Mouse (Mus musculus) kidney, postnatal 0 days (tissue): ENCODE measurements around the gene Slc16a8. TPM values are rescaled to one million over a fixed set of nuclear protein-coding genes. Genes with fewer than 3 reads are reported as not detected.
"Not testable (repeated sequence)": the region's sequence is repeated elsewhere in the genome, so short reads cannot be mapped to it uniquely, and the experiment has no call there.

Source experiments
- ATAC-seq: fragments of 200-750 bp; cut with Nextera tagmentation; replicated peaks from 2 replicates; pipeline ENCODE4 v1.8.0; 2017; ENCODE audit warnings: low read depth, moderate number of reproducible peaks, moderate TSS enrichment, moderate library complexity; ENCODE audit not compliant: low FRiP score
- DNase-seq: peaks from one replicate; pipeline ENCODE4 v3.0.0-alpha.2; 2016; ENCODE audit warnings: low spot score
- H3K27ac ChIP-seq: fragments of 300-500 bp; sonication (generic); 2 replicates; pipeline ENCODE4 v1.5.1; 2014; ENCODE audit warnings: mild to moderate bottlenecking
- H3K27me3 ChIP-seq: fragments of 300-500 bp; sonication (generic); 2 replicates; pipeline ENCODE4 v1.6.1; 2014; ENCODE audit warnings: low read length, mixed read lengths; ENCODE audit not compliant: insufficient read depth
- H3K36me3 ChIP-seq: fragments of 300-500 bp; sonication (generic); 2 replicates; pipeline ENCODE4 v1.6.1; 2014; ENCODE audit warnings: low read length, mixed read lengths; ENCODE audit not compliant: insufficient read depth
- H3K4me1 ChIP-seq: fragments of 300-500 bp; sonication (generic); replicated peaks from 2 replicates; pipeline ENCODE4 v1.6.1; 2014; ENCODE audit warnings: antibody characterized with exemption, low read length, mixed read lengths; ENCODE audit not compliant: insufficient read depth
- H3K4me2 ChIP-seq: fragments of 300-500 bp; sonication (generic); 2 replicates; pipeline ENCODE4 v1.6.1; 2014; ENCODE audit warnings: mild to moderate bottlenecking, low read length, moderate library complexity, mixed read lengths
- H3K4me3 ChIP-seq: fragments of 300-500 bp; sonication (generic); replicated peaks from 2 replicates; pipeline ENCODE4 v1.5.1; 2014; ENCODE audit warnings: low read depth, low read length
- H3K9ac ChIP-seq: fragments of 300-500 bp; sonication (generic); 2 replicates; pipeline ENCODE4 v1.6.1; 2014; ENCODE audit warnings: low read depth, low read length
- H3K9me3 ChIP-seq: fragments of 300-500 bp; sonication (generic); replicated peaks from 2 replicates; pipeline ENCODE4 v1.6.1; 2016; ENCODE audit warnings: low read length, inconsistent platforms, mixed read lengths
- CTCF ChIP-seq: IDR thresholded peaks from 2 replicates; pipeline ENCODE4 v1.5.1; 2016; ENCODE audit warnings: antibody characterized with exemption, low read depth, mild to moderate bottlenecking, moderate library complexity
- whole genome bisulfite sequencing: fragments of 180-500 bp; shearing (Covaris S2); extraction: QIAGEN DNeasy Blood & Tissue Kit; methylation state at CpG from one replicate; pipeline ENCODE4 v1.1.7; 2014; 5-methylcytosine and 5-hydroxymethylcytosine counted together
- polyA plus RNA-seq: library from polyadenylated mRNA; unstranded; fragments of >200 nt; fragmentation: Nextera tagmentation; extraction: Ambion mirVana; gene quantifications from 2 replicates; pipeline ENCODE4 v1.2.1, GENCODE M21; 2015

Slc16a8 gene
- polyA plus RNA-seq, 1 experiment from 2014 or later: not detected

GRCm38 (mm10) chr15:79235268-79235667 is 19.3 kb downstream of the Slc16a8 start:
- no peaks in the 10 kb centered on the region for H3K27me3 ChIP-seq
- H3K27ac ChIP-seq: no peak overlapping the region
- H3K9ac ChIP-seq: no peak overlapping the region
- H3K4me3 ChIP-seq: no peak overlapping the region
- 69% methylated on average over 9 of the region's 9 CpGs for WGBS
- H3K4me1 ChIP-seq: no peaks in the 10 kb centered on the region
- no peak for TF ChIP-seq CTCF
- no peak for DNase-seq
- no peak overlapping the region for H3K4me2 ChIP-seq
- peaks cover 39% of the 10 kb centered on the region for H3K36me3 ChIP-seq
- no peaks in the 10 kb centered on the region for H3K9me3 ChIP-seq
- no peak for ATAC-seq

DNA sequence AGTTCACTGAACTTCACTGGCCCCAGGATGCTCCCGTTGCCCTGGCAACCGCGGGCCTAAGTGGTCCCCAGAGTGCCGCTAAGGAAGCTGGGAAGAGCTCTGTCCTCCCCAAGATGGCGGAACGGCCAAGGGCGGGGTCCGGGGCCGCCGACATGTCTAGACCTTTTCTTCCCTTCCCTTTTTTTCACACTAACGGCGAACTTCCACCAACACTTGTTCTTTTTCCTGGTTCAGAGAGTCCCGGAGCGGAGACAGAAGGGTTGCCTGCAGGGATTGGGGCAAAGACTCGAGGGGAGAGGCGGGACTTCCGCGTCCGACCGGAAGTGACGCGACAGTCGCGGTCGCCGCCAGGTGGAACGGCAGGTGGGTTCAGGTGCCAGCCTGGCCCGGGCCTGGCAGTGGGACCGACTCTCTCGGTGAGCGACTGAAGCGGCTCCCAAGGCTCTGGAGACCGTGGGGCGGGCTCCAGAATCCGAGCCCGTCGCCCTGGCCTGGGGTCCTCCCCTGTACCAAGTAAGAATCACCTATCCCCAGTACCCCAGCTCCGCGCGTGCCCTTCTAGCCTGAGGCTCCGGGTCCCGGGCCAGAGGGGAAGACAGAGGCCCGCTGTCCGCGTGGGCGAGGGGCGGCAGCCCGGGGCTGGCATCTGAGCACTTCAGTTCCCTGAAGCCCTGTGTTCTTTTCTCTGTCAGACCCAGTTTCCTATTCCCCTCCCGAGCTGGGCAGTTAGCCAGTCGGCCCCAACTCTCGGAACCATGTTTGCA is 25.3 kb downstream of the Slc16a8 start, which contains the start of the genes Pick1 and Gm49486:
TSS of gene Pick1 (plus strand) at position 116 of the 764 bp plus-strand sequence.
TSS of gene Gm49486 (plus strand) at position 334 of the 764 bp plus-strand sequence.
- WGBS: under 1% methylated on average over 51 of the region's 51 CpGs
- no peaks in the 10 kb centered on the region for H3K9me3 ChIP-seq

DNA sequence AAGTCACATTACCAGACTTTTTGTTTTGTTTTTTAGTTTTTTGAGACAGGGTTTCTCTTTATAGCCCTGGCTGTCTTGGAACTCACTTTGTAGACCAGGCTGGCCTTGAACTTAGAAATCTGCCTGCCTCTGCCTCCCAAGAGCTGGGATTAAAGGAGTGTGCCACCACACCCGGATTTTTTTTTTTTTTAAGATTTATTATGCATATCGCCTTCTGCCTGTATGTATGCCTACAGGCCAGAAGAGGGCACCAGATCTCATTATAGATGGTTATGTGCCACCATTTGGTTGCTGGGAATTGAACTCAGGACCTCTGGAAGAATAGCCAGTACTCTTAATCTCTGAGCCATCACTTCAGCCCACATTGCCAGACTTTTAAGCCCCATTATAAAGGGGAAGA is 28.8 kb downstream of the Slc16a8 start:
- TF ChIP-seq CTCF: 0 out of 2 replicates have a peak, but pooled peaks have one; percentile 16
- not testable (repeated sequence) for DNase-seq, H3K27me3 ChIP-seq, ATAC-seq, H3K4me2 ChIP-seq, H3K9me3 ChIP-seq, H3K4me3 ChIP-seq, H3K36me3 ChIP-seq, H3K27ac ChIP-seq, H3K4me1 ChIP-seq, H3K9ac ChIP-seq
- WGBS: 63% methylated on average over 2 of the region's 2 CpGs

More for the DNA sequence above, 25.3 kb downstream of the Slc16a8 start, which contains the start of the genes Pick1 and Gm49486:
- H3K4me1 ChIP-seq: peaks cover 4% of the 10 kb centered on the region; the same call in 1 of the 2 replicates
- peak within 1 kb of the TSS; percentile 76 for H3K4me2 ChIP-seq
- no peaks in the 10 kb centered on the region for H3K27me3 ChIP-seq
- H3K4me3 ChIP-seq: peak within 1 kb of the TSS; percentile 53
- H3K27ac ChIP-seq: peak within 1 kb of the TSS; percentile 95
- peaks cover 11% of the 10 kb centered on the region; the same call in 1 of the 2 replicates for H3K36me3 ChIP-seq
- DNase-seq (peak; percentile 93), ATAC-seq (peak; percentile 87)
- TF ChIP-seq CTCF: no peak
- peak within 1 kb of the TSS; percentile 74 for H3K9ac ChIP-seq

GRCm38 (mm10) chr15:79224685-79225084 is 29.9 kb downstream of the Slc16a8 start:
- TF ChIP-seq CTCF: peak; percentile 96
- Histone ChIP-seq H3K4me3 (no peak overlapping the region), H3K4me2 (no peak overlapping the region), H3K27ac (no peak overlapping the region), H3K4me1 (peaks cover 2% of the 10 kb centered on the region; the same call in 1 of the 2 replicates), H3K27me3 (no peaks in the 10 kb centered on the region), H3K9me3 (no peaks in the 10 kb centered on the region), H3K9ac (no peak overlapping the region), H3K36me3 (no peaks in the 10 kb centered on the region)
- ATAC-seq (no peak; the same call in 1 of the 2 replicates), DNase-seq (peak; percentile 84)
- WGBS: 16% methylated on average over 5 of the region's 5 CpGs

GRCm38 (mm10) chr15:79223641-79224040 is 30.9 kb downstream of the Slc16a8 start:
- Histone ChIP-seq H3K9me3 (no peaks in the 10 kb centered on the region), H3K4me2 (no peak overlapping the region), H3K27ac (no peak overlapping the region), H3K9ac (no peak overlapping the region), H3K27me3 (no peaks in the 10 kb centered on the region), H3K4me3 (no peak overlapping the region), H3K4me1 (no peaks in the 10 kb centered on the region), H3K36me3 (no peaks in the 10 kb centered on the region)
- 12% methylated on average over 5 of the region's 5 CpGs for WGBS
- ATAC-seq: no peak
- no peak for DNase-seq
- no peak for TF ChIP-seq CTCF

DNA sequence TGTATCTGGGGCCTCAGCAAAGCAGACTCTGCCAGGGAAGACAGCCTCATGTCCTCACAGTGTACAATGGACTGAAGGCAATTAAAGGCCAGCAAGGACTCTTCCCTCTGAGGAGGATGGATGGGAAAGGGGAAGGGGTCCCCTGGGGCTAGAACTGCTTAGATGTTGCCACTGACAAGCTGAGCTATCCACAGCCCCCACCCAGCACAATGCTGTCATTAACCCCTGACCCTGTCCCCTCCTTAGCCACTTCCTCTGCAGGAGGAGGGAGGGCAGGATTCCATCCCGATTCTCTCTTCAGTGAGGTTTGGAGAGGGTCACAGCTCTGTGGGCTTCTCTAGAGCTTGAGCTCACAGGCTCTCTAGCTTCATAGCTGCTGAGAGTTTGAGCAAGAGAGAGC is 35.0 kb downstream of the Slc16a8 start:
- Histone ChIP-seq H3K9me3 (no peaks in the 10 kb centered on the region), H3K27me3 (no peaks in the 10 kb centered on the region), H3K4me2 (no peak overlapping the region), H3K36me3 (no peaks in the 10 kb centered on the region), H3K4me1 (no peaks in the 10 kb centered on the region), H3K27ac (no peak overlapping the region), H3K4me3 (no peak overlapping the region), H3K9ac (no peak overlapping the region)
- DNase-seq (peak; percentile 66), ATAC-seq (peak; percentile 38; the same call in 1 of the 2 replicates)
- no peak for TF ChIP-seq CTCF
- 7% methylated on average over 1 of the region's 1 CpGs for WGBS
